Mouse (Mus musculus) kidney, embryonic 15.5 days (tissue): ENCODE data around the gene Dop1a. TPM values are rescaled to one million over a fixed set of nuclear protein-coding genes. Genes with fewer than 3 reads are reported as not detected.
A peak's percentile ranks its signal among the peaks of the same experiment; 100 is the strongest.

Experiments used
- ATAC-seq: fragments of 200-750 bp; cut with Nextera tagmentation; replicated peaks from 2 replicates; pipeline ENCODE4 v1.8.0; 2017; ENCODE audit warnings: moderate TSS enrichment; ENCODE audit not compliant: low FRiP score
- H3K27ac ChIP-seq: fragments of 300-500 bp; sonication (generic); 2 replicates; pipeline ENCODE4 v1.5.1; 2015; ENCODE audit warnings: mild to moderate bottlenecking, inconsistent platforms
- H3K27me3 ChIP-seq: fragments of 300-500 bp; sonication (generic); 2 replicates; pipeline ENCODE4 v1.6.1; 2015; ENCODE audit warnings: inconsistent platforms
- H3K36me3 ChIP-seq: fragments of 300-500 bp; sonication (generic); 2 replicates; pipeline ENCODE4 v1.6.1; 2015; ENCODE audit warnings: inconsistent platforms
- H3K4me1 ChIP-seq: fragments of 300-500 bp; sonication (generic); 2 replicates; pipeline ENCODE4 v1.6.1; 2015; ENCODE audit warnings: inconsistent platforms
- H3K4me2 ChIP-seq: fragments of 300-500 bp; sonication (generic); 2 replicates; pipeline ENCODE4 v1.6.1; 2015; ENCODE audit warnings: moderate library complexity, mild to moderate bottlenecking, inconsistent platforms
- H3K4me3 ChIP-seq: fragments of 300-500 bp; sonication (generic); replicated peaks from 2 replicates; pipeline ENCODE4 v1.5.1; 2015; ENCODE audit warnings: mild to moderate bottlenecking, inconsistent platforms
- H3K9ac ChIP-seq: fragments of 300-500 bp; sonication (generic); 2 replicates; pipeline ENCODE4 v1.6.1; 2015; ENCODE audit warnings: mild to moderate bottlenecking, inconsistent platforms
- H3K9me3 ChIP-seq: fragments of 300-500 bp; sonication (generic); replicated peaks from 2 replicates; pipeline ENCODE4 v1.6.1; 2016; ENCODE audit warnings: inconsistent platforms
- WGBS: fragments of 180-500 bp; shearing (Covaris S2); methylation state at CpG from one replicate; pipeline ENCODE4 v1.1.7; 2015; ENCODE audit warnings: mixed read lengths; 5-methylcytosine and 5-hydroxymethylcytosine counted together
- polyA plus RNA-seq: library from polyadenylated mRNA; unstranded; fragments of >200 nt; fragmentation: Nextera tagmentation; extraction: Ambion mirVana; gene quantifications from 2 replicates; pipeline ENCODE4 v1.2.1, GENCODE M21; 2015

Dop1a gene
- polyA plus RNA-seq, 1 experiment from 2014 or later: 13.0 TPM

- 92% methylated on average over 3 of the region's 3 CpGs for WGBS
- Histone ChIP-seq H3K4me3 (no peak overlapping the region), H3K4me1 (no peaks in the 10 kb centered on the region), H3K9me3 (no peaks in the 10 kb centered on the region), H3K4me2 (no peak overlapping the region), H3K27ac (no peak overlapping the region), H3K27me3 (no peaks in the 10 kb centered on the region), H3K9ac (no peak overlapping the region), H3K36me3 (peaks cover 55% of the 10 kb centered on the region)
- ATAC-seq: no peak
Measured at GRCm38 (mm10) chr9:86514390-86514789, 47.4 kb downstream of the Dop1a start.

DNA sequence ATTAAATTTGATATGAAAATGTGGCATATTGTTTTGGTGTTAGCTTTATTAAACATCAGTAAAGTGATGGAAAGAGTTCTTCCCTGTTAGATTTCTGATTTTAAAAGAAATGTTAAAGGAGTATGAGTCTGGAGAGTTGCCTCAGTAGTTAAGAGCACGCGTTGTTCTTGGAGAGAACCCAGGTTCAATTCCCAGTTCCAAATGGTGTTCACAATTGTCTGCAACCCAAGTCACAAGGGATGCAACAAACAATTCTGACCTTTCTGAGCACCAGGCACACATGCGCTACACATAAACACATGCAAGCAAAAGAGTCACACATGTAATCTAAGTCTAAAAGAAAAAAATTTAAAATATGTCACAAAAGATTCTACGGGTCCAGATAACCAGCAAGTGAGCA is 47.8 kb downstream of the Dop1a start:
- Histone ChIP-seq H3K27ac (no peak overlapping the region), H3K4me1 (no peaks in the 10 kb centered on the region), H3K36me3 (peaks cover 56% of the 10 kb centered on the region), H3K9me3 (no peaks in the 10 kb centered on the region), H3K4me3 (no peak overlapping the region), H3K9ac (no peak overlapping the region), H3K27me3 (no peaks in the 10 kb centered on the region), H3K4me2 (no peak overlapping the region)
- no peak for ATAC-seq
- 98% methylated on average over 4 of the region's 4 CpGs for WGBS

- H3K4me2 ChIP-seq: no peak overlapping the region
- no peaks in the 10 kb centered on the region for H3K27me3 ChIP-seq
- no peaks in the 10 kb centered on the region for H3K4me1 ChIP-seq
- H3K9ac ChIP-seq: no peak overlapping the region
- H3K9me3 ChIP-seq: no peaks in the 10 kb centered on the region
- no peak overlapping the region for H3K27ac ChIP-seq
- no peak for ATAC-seq
- H3K4me3 ChIP-seq: no peak overlapping the region
- peaks cover 47% of the 10 kb centered on the region for H3K36me3 ChIP-seq
Measured at GRCm38 (mm10) chr9:86522335-86522734, 55.4 kb downstream of the Dop1a start.

DNA sequence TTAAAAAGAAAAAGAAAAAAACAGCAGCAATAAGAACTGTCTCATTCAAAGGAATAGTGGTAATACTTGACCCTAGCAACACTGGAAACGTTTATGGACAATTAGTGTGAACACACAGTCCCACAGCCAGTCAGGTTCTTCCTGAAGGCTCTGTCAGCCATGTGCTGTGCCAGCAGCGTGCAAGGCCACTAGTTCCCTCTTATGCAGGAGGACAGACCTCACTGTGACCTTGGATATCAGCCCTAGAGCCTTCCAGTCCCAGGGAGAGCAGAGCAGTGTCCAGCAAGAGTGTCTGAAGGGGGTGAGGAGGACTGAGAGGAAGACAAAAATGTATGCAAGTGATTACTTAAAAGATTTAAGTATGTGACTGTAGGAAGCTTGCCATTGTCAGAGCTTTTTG is 58.6 kb downstream of the Dop1a start:
- no peaks in the 10 kb centered on the region for H3K4me1 ChIP-seq
- no peaks in the 10 kb centered on the region for H3K9me3 ChIP-seq
- H3K4me2 ChIP-seq: no peak overlapping the region
- H3K9ac ChIP-seq: no peak overlapping the region
- no peaks in the 10 kb centered on the region for H3K27me3 ChIP-seq
- no peak for ATAC-seq
- 59% methylated on average over 2 of the region's 2 CpGs for WGBS
- peaks cover 41% of the 10 kb centered on the region for H3K36me3 ChIP-seq
- H3K27ac ChIP-seq: no peak overlapping the region
- no peak overlapping the region for H3K4me3 ChIP-seq

GRCm38 (mm10) chr9:86534071-86534470 is 67.1 kb downstream of the Dop1a start:
- H3K4me2 ChIP-seq: no peak overlapping the region
- H3K36me3 ChIP-seq: peaks cover 35% of the 10 kb centered on the region
- no peak for ATAC-seq
- no peaks in the 10 kb centered on the region for H3K4me1 ChIP-seq
- 88% methylated on average over 5 of the region's 5 CpGs for WGBS
- no peak overlapping the region for H3K4me3 ChIP-seq
- H3K27me3 ChIP-seq: no peaks in the 10 kb centered on the region
- H3K9me3 ChIP-seq: no peaks in the 10 kb centered on the region
- H3K9ac ChIP-seq: no peak overlapping the region
- H3K27ac ChIP-seq: no peak overlapping the region

DNA sequence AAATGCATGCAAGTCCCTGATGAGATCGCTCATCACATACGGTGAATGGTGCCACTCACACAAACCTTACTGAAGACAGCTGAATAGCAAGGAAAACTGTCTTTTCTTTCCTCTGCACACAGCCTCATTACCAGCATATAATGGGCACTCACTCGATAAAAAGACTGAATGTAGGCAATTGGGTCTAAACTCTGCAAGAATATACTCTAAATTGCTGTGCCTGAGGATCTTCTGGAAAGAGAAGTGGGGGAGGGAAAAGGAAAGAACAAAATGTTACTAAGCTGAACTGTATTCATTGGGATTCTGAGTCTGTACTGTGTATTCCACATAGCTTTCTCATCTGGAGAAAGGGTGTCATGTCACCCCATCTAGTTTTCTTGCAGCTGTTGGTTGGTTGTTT is 76.5 kb downstream of the Dop1a start:
- Histone ChIP-seq H3K27ac (no peak overlapping the region), H3K9me3 (no peaks in the 10 kb centered on the region), H3K27me3 (no peaks in the 10 kb centered on the region), H3K36me3 (peaks cover 67% of the 10 kb centered on the region), H3K4me2 (no peak overlapping the region), H3K4me3 (no peak overlapping the region), H3K4me1 (no peaks in the 10 kb centered on the region), H3K9ac (no peak overlapping the region)
- ATAC-seq: no peak
- 94% methylated on average over 3 of the region's 3 CpGs for WGBS

- WGBS: 74% methylated on average over 1 of the region's 1 CpGs
- Histone ChIP-seq H3K4me2 (no peak overlapping the region), H3K9ac (no peak overlapping the region), H3K4me3 (no peak overlapping the region), H3K4me1 (no peaks in the 10 kb centered on the region), H3K27me3 (no peaks in the 10 kb centered on the region), H3K9me3 (no peaks in the 10 kb centered on the region), H3K27ac (no peak overlapping the region), H3K36me3 (peaks cover 75% of the 10 kb centered on the region)
- ATAC-seq: no peak
Measured at GRCm38 (mm10) chr9:86544559-86544958, 77.6 kb downstream of the Dop1a start.

- Histone ChIP-seq H3K27ac (no peak overlapping the region), H3K4me1 (no peaks in the 10 kb centered on the region), H3K36me3 (peaks cover 70% of the 10 kb centered on the region), H3K9ac (no peak overlapping the region), H3K4me2 (no peak overlapping the region), H3K27me3 (no peaks in the 10 kb centered on the region), H3K9me3 (no peaks in the 10 kb centered on the region), H3K4me3 (no peak overlapping the region)
- no peak for ATAC-seq
- 81% methylated on average over 5 of the region's 5 CpGs for WGBS
Measured at GRCm38 (mm10) chr9:86549637-86550162, 82.7 kb downstream of the Dop1a start.

DNA sequence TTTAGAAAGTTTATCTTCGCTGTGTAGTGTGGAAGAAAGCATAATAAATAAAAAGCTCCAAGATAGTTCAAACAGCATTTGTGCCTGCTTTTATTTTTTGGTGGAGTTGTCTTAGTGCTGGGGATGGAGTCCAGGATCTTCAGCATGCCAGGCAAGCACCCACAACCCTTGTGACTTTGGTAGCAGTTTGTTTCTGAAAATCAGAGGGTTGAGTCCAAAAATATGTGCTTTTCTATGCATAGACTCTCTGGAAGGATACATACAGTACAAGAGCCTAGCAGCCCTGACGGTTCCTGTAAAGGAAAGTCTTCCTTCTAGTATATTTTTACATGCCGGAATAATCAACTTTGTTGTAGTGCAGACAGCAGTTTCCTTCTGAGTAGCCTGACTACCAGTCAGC is 83.8 kb downstream of the Dop1a start:
- ATAC-seq: no peak
- Histone ChIP-seq H3K4me2 (no peak overlapping the region), H3K9ac (no peak overlapping the region), H3K9me3 (no peaks in the 10 kb centered on the region), H3K27ac (no peak overlapping the region), H3K4me1 (no peaks in the 10 kb centered on the region), H3K27me3 (no peaks in the 10 kb centered on the region), H3K36me3 (peaks cover 69% of the 10 kb centered on the region), H3K4me3 (no peak overlapping the region)
- 86% methylated on average over 3 of the region's 3 CpGs for WGBS

- Histone ChIP-seq H3K4me2 (no peak overlapping the region), H3K4me1 (no peaks in the 10 kb centered on the region), H3K27me3 (no peaks in the 10 kb centered on the region), H3K9ac (no peak overlapping the region), H3K27ac (no peak overlapping the region), H3K4me3 (no peak overlapping the region), H3K36me3 (peaks cover 77% of the 10 kb centered on the region), H3K9me3 (no peaks in the 10 kb centered on the region)
- ATAC-seq: no peak
- WGBS: 89% methylated on average over 9 of the region's 9 CpGs
Measured at GRCm38 (mm10) chr9:86553886-86554285, 86.9 kb downstream of the Dop1a start.

- Histone ChIP-seq H3K9me3 (no peaks in the 10 kb centered on the region), H3K27ac (no peak overlapping the region), H3K4me3 (no peak overlapping the region), H3K9ac (no peak overlapping the region), H3K36me3 (peaks cover 80% of the 10 kb centered on the region), H3K4me1 (no peaks in the 10 kb centered on the region), H3K4me2 (no peak overlapping the region), H3K27me3 (no peaks in the 10 kb centered on the region)
- no peak for ATAC-seq
- 90% methylated on average over 4 of the region's 4 CpGs for WGBS
Measured at GRCm38 (mm10) chr9:86554641-86555040, 87.7 kb downstream of the Dop1a start.

DNA sequence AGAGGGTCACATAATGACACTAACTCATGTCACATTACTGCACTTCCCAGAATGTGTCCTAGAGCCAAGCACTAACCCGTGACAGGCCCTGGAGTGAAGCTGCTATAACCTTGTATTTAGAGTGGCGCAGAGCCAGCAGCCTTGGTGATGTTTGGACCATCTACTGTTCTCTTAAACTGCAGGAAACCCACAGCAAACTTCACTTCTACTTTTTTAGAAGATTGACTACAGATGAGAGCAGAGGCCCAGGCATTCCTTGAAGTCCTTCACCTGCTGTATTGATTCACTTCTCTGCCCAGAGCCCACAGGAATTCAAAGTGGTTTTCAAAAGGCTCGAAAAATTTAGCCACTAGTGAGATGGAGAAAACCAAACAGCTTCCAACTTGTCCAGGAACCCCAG is 93.6 kb downstream of the Dop1a start:
- 76% methylated on average over 3 of the region's 3 CpGs for WGBS
- 0 out of 2 replicates have a peak, but pooled peaks have one; percentile 25 for ATAC-seq
- Histone ChIP-seq H3K4me3 (no peak overlapping the region), H3K27me3 (no peaks in the 10 kb centered on the region), H3K9ac (no peak overlapping the region), H3K4me1 (no peaks in the 10 kb centered on the region), H3K36me3 (peaks cover 87% of the 10 kb centered on the region), H3K9me3 (no peaks in the 10 kb centered on the region), H3K27ac (no peak overlapping the region), H3K4me2 (no peak overlapping the region)

DNA sequence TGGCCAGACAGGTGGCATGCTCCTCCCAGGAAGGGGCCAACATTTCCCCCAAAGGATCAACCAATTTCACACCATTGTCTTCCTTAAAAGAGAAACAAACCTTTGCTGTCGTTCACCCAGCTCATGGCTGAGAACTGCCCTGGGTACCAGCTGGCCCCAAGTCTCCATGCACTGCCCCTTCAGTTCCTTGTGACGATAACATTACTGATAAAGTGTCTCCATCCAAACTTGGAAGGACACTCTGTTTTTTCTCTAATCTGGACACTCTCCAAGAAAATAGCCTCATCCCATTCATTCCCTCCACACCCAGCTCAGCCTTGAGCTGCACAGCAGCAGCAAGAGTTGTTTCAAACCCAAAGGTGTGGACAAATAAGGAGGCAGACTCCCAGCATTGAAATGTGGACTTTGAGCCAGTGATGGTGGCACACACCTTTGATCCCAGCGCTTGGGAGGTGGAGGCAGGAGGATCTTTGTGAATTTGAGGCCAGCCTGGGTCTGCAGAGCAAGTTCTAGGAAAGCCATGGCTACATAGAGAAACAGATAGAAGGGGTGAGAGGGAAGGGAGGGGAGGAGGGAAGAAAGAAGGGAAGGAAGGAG is 102.5 kb downstream of the Dop1a start:
- Histone ChIP-seq H3K9me3 (no peaks in the 10 kb centered on the region), H3K9ac (no peak overlapping the region), H3K27ac (no peak overlapping the region), H3K4me3 (no peak overlapping the region), H3K4me2 (no peak overlapping the region), H3K36me3 (peaks cover 51% of the 10 kb centered on the region), H3K27me3 (no peaks in the 10 kb centered on the region), H3K4me1 (peaks cover 18% of the 10 kb centered on the region)
- ATAC-seq: no peak
- 84% methylated on average over 3 of the region's 3 CpGs for WGBS
